Mouse (Mus musculus): ENCODE measurements at regions not wholly inside any gene's neighbourhood (a gene's known extent, or its start where the extent isn't known, plus 50 kb on each side); places are given as distances from the start of the nearest gene placed in this dataset.

DNA sequence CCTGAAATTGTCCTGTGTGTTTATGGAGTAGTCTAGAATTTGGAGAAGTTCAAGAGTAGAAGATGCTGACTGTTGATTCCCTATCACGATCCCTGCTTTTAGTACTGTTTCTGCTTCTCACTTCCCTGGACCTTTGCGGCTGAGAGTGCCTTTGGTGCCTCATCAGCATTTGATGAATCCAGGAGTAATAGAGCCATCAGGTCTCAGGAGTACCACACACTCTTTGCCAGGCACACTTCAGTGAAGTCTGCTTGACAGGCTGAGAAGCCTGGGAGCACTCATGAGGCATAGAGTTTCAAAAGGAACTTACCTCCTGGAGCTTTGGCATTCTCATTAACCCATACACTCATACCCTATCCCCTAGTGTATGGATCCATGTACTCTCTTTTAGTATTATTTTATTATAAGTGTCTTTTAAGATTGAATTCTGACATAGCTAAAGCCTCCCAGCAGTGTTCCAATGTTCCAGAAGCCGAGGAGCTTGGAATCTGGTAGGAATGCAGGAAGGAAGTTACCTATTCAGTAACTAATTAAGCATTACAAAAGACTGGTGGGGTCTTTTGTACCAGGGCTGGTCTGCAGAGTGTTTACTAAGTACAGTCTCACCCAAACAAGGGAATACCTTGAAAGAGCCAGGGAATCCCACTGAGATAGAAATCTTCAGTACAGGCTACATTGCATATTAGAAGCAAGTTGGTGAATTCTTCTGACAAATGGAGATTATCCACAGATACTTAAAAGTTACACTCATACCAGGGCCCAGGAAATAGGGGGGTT, 139.7 kb downstream of the Tex13c3 start:
- peak; percentile 84 for DNase-seq (ENCODE audit: low read depth, low spot score)

DNA sequence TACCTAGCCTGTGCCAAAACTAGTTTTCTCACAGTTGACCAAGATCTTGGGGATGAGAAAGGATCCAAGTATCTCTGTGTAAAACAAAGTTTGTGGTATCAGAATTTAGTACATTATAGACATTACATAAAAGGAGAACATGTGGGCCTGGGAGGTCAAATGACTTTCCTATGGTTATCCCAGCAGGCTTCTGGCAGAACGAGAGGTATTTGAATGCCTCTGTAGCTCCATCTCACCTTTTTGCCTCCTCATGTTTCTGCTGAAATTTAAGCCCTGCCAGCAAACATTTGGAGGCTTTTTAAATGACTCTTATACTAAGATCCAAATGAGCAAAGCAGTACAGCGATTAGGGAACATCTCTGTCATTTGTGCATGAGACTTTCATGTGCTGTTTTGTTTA, 167.8 kb downstream of the Tex13c3 start:
- DNase-seq (ENCODE audit: low read depth, low spot score), result no peak

DNA sequence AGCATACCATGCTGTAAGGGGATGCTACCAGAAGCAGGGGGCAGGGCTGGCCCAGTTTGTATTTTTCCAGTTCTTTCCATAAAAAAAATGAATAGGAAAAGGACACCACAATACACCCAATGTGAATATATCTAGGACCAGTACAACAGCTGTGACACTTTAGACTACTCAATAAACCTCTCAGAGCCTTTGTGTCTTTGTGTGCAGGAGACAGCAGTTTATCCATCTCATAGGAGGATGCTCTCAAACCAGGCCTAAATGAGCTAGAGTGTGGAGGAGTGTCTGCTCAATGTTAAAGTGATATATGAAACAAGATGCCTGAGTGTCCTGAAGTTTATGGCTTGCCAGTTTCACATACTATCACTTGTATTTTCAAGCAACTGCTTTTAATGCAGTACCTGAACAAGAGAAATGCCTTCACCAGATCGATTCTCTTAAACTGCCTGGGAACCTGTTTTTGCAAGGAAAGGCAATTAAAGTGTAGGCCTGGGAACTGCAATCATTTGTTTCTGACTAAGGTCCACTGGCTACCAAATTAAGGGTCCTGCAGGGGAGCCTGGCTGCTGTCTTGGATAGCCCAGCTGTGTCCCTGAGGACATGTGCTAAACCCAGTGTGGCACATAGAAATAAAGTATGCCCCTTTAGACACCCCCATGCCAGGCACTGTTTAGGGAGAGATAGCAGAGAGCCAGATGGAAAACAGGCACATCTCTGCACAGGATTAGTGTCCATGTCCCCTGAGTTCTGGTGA, 169.1 kb downstream of the Tex13c3 start:
- DNase-seq (ENCODE audit: low read depth, low spot score), result no peak

DNA sequence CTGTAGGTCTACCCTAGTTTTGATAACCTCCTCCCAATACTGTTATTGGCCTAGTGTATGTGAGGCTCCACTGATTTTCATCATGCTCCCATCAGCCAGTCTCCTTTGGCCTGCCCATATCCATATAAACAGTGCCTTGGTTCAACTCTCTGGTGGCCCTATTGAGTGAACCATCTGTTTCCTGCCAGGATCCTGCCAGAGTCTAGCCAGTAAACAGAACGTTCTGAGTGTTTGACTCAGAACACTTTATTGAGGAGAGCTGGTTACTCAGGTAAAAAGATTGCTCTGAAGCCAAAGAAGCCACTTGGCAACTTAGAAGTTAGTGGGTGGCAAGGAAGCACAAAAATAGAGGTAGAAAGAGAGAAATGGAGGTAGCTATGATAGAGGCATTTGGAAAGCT, 169.7 kb downstream of the Tex13c3 start:
- no peak for DNase-seq (ENCODE audit: low read depth, low spot score)

DNA sequence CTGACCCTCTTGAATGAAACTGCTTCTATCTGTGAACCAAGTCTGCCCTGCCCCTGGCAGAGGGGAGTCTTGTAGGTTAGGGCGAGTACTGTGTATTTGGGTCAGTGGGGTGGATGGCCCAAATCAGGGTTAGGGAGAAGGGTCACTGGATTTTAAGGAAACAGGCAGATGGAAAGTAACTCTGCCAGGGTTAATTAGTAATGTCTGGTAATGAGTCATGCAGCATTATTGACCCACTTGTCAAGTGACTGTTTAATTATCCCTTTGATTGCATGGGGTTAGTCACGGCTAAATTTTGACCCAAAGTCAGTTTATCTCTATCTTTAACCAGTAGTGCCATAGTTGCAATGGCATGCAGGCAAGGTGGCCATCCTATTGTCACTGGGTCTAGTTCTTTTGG, 192.9 kb downstream of the Tex13c3 start:
- DNase-seq (ENCODE audit: low read depth, low spot score), result no peak

DNA sequence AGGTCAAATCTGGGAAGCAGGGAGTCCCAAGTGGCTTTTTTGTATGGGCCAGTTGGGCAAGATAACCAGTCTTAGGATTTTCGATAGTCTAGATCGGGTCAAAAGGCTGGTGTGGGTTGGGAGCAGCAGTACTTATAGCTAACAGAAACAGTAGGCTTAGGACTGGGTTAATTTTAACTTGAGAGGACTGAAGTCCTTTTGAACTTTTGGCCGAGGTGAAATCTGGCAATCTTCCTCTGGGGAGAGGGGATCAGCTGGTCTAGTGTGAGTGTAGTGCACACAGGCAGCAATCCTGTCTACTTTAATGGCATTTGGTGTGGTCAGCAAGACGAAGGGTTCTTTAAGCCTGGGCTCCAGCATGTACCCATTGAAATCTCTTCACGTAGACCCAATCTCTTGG, 194.7 kb downstream of the Tex13c3 start:
- DNase-seq (ENCODE audit: low read depth, low spot score), result no peak

DNA sequence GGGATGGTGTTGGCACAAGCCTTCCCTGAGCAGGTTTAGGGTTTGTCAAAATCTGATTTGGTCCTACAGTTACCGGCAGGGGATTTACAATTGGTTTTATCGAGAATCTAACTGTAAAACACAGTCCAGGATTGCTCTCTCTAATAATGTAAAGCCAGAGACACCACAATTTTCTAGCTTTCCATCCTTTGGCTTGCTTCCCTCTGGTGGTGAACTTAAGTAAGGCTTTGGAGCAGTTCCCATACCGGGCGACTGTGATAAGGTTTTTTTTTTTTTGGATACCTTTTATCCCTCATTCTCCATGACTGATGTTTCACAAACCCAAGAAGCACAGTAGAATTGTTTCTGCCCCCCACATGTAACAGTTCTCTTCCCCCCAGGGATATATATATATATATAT, 195.3 kb downstream of the Tex13c3 start:
- peak; percentile 17 for DNase-seq (ENCODE audit: low read depth, low spot score)

DNA sequence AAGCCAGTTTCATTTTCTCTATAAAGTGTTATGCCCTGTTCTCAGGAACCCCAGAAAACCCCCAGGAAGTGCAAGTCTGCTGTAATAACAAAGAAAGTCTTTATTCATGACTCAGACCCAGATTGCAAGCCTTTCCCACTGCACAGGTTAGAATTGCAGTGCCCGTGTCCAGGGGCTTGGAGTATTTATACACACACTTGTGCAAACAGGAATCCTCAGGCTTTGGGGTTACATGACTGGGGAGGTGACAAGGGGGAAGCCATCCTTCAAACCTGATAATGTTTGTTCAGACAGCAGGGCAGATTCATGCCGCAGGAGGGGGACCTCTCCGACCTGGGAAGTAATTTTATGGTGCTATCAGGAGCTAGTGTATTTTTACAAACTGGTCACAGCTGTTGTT, 198.0 kb downstream of the Tex13c3 start:
- DNase-seq (ENCODE audit: low read depth, low spot score), result no peak

DNA sequence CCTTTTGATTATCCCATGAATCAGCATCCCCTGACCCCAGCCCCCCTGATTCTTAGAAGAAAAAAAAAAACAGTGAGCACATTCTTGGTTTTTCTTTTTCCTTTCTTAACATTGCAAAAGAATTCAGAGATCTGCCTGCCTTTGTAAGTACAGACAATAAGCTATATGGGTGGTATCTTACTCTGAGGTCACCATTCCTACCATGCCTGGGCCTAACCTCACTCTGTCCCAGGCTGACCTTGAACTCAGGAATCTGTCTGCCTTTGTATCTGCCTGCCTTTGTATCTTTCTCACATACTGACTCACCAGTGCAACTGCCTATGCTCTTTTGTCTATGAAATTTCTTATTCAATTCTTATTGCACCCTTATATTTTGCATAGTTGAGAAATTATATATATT, 216.9 kb downstream of the Tex13c3 start:
- DNase-seq (ENCODE audit: low read depth, low spot score), result peak; percentile 46

DNA sequence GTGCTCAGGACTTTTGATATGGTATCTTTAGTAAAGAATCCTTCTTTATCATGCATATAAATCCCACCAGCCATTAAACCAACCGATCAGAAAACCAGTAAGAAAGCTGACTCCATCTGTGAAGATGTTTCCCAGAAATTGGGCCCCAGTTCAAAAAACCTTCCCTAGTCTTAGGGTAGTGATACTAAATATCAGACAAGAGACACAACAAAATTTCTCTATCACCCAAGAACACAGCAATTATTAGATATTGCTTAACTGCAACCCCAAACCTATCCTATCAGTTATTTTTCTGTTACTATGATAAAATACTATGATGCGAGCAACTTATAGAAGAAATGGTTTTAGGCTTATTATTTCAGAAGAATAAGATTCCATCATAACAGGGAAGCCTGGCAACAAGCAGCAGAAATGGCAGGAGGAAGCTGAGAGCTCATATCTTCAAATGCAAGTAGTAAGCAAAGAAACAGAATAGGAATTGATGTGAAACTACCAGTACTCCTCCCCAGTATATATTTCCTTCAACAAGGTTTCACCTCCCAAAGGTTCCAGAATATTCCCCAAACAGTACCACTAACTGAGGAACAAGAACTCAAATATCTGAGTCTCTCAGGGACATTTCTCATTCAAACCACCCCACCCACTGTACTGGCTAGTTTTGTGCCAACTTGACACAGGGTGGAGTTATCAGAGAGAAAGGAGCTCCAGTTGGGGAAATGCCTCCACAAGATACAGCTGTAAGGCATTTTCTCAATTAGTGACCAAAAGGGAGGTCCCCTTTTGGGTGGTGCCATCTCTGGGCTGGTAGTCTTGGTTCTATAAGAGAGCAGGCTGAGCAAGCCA, 234.1 kb downstream of the Tex13c3 start:
- DNase-seq (ENCODE audit: low read depth, low spot score), result no peak

DNA sequence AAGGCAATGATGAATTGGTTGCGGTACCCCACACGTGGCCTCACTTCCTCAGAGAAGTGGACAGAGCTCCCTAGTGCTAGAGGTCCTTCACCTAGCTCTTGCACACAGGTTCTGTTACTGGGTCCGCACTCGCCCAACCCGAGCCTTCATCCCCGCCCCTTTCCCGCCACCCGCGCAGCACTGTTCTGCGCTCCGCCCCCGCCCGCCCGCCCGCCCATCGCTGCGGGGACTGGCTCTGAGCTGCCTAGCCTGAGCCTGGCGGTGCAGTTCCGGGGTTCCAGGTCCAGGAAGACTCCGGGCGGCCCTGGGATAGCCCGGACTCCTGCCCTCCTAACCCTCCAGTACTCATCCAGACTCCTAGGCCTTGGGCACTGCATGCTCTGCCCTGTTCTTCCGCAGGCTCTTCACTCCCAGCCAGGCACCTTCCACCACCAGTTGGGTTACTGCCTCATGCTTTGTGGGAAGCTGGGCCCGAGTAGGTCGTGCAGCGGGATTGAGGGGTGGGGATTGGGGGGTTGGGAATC, 243.3 kb downstream of the Tex13c3 start:
- peak; percentile 75 for DNase-seq (ENCODE audit: low read depth, low spot score)

DNA sequence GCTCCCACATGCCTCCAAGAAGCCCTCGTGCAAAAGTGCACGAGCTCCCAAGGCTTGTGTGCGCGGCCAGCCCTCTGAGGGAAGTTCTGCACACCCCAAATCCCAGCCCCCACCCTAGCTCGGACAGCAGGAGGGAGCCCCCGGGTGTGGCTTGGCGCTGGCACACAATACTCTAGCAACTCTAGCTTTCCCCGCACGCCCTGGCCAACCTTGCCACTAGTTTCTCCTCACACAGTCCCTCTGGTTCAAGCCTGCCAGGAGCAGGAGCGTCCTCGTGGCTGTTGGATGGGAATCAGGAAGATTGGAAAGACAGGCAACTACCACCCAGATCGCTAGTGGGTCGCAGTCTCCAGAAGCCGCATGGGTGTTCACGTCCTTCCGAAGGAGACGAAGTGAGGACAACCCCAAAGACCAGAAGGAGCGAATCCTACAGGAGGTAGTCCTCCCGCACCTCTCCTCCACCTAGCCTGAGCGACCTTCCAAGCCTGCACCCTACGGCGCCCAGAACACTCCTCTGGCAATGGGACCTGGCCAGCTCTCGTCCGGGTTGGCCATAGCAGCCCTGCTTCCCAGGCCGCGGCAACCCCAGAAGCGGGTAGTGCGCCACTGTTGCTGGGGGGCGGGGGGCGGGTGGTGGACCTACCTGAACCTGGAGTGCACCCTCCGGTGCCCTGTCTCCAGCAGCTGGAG, 243.9 kb downstream of the Tex13c3 start:
- peak; percentile 42 for DNase-seq (ENCODE audit: low read depth, low spot score)

DNA sequence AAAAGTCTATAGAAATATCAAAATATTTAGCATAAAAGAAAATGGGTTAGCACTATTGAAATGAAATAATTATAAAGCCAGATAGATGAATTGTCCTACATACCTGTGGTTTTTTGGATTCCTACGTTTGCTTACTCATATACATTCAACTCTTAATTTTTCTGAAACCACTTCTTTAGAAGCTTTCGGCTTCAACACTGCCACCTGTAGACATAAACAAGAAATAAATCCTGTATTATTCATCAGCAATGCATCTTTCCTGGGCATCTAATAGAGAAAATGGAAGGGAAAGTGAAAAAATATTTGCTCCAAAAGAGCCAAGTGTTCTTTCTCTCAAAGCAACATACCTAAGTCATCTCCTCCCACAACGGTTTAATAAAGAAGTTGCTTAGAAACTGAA, 245.7 kb downstream of the Tex13c3 start:
- no peak for DNase-seq (ENCODE audit: low read depth, low spot score)

DNA sequence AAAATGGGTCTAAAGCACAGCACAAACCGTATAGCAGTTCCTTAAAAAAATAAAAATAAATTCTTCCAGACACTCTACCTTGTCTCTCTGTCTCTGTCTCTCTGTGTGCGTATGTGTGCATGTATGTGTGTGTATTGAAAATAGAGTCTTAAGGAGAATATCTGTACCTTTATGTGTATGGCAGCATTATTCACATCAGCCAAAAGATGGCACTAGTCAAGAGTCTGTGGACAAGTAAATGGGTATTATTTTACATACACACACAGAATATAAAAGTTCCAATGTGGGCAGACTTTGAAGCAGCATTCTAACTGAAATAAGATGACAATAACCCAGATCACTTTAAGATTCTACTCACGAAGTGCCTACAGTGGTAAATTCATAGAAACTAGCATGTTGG, 249.3 kb downstream of the Tex13c3 start:
- DNase-seq (ENCODE audit: low read depth, low spot score), result no peak

DNA sequence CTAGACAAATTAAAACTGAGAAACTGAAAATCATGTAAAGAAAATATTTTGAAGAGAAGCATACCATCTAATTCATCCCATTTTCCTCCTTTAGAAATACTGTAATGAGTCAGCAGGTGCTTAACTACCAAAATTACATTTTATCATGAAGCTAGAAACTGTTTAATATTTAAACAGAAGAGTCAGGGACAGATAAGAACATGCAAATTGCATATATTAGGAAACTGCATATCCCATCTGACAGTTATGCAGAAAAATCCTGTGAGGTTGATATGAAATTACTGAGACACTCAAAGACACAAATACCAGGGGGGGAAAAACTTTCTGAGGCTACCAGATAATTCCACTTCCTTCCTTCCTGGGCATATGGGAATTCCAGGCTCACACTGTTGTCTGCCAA, 257.8 kb downstream of the Tex13c3 start:
- DNase-seq (ENCODE audit: low read depth, low spot score), result no peak

DNA sequence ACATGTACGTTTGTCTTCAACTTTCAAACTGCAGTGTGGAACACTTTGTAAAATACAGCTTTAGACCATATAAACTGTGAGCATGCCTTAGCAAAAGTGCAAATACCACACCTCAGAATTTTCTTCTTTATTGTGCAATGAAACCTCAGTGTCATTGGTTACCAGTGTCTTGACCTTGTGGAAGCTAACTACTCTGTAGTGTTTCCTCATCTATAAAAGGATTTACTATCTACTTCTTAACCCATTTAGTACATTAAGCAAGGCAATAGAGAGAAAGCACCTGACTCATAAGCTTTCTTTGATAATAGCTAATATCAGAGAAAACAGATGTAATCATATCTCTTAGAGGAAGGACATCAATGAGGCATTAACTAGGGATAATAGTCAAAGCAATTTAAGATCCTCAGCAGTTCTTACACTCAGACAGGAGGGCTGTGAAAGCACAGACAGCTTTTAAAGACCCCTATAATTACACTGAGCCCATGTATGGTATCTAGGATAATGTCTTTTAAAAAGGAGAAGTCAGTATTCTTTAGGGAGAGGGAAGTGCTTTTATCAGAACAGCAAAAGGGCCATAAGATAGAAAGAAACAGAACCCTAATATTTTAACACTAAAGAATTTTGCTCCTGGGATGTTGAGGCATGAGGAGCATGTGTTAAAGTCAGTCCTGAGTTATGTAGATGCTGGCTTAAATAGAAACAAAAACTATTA, 260.2 kb downstream of the Tex13c3 start:
- DNase-seq (ENCODE audit: low read depth, low spot score), result no peak

DNA sequence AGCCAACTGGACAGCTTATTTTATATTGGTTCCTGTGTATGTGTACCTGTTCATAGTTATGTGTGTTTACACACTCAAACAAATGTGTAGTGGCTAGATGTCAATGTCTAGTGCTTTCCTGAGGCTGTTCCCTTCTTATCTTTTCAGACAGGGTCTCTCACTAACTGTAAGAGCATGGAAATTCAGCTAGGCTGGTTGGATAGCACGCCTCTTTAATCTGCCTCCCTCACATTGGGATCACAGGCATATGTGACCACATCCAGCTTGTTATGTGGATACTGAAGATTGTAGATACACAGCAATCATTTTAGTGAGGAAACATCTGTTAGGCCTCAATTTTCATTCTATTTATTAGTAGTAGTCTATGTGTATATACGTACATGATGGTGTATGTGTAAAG, 261.4 kb downstream of the Tex13c3 start:
- DNase-seq (ENCODE audit: low read depth, low spot score), result no peak

DNA sequence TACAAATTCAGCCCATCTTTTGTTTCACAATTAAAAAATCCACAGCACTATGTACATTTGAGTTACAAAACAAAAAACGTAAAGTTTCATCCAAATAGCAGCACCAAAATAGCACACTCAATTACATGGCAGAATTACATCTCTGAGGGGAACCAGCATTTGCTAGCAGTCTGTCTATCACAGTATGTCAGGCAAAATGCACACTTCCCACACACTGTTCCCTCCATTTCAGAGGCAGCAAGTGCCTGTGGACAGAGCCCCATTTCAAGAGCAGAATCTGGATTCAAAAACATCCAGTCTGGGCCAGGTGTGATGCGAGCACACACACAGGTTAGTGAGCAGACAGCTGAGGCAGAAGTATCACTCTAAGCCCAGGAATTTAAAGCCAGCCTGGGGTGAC, 261.8 kb downstream of the Tex13c3 start:
- no peak for DNase-seq (ENCODE audit: low read depth, low spot score)

DNA sequence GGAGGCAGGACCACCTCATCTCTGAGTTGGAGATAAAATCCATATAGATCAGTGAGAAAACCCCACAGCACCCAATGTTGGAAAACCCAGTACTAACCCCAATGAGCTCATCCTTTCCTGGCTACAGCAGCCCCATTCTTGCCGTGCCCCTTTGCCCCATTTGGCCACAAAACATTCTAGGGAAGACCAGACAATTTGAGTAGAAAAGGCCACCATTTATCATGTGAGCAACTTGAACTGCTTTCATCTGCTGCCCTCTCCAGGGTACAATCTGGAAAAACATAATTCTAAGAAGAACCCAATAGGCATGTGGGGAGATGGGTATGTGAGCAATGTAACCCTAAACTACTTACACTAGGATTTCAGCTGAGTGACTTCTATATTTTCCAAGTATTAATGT, 274.7 kb downstream of the Tex13c3 start:
- no peak for DNase-seq (ENCODE audit: low read depth, low spot score)

DNA sequence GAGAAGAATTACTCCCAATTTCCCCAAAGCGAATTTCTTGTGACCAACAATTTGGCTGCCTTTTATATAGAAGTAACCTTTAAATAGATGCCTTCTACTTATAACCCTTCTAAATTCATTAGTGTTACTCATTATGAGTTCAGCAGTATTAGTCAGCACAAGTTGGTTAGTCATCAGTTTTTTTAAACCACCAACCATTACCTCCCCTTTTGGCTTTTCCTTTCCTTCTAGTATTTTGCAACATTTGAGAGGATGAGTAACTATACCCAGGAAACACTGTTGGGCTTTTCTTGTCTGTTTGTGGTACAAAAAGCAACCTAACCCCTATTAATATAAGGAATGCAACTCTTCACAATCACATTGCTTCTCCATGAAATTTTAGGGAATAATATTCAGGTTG, 278.6 kb downstream of the Tex13c3 start:
- no peak for DNase-seq (ENCODE audit: low read depth, low spot score)

DNA sequence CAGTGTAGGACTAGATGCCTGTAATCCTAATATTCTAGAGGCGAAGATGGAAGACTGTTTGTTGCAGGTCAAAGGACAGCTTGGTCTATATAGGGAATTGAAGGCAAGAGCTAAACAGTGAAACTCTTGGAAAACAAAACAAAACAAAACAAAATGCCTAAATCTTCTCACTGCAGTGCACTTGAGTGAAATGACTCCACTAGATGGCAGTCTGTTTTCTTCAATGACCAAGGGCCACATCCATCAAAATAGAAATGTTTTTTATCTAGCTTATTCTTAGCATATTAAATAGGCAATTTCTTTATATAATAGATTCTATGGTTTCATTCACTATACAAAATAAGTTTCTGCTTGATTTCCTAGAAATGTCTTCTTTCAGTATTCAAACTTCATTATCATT, 279.7 kb downstream of the Tex13c3 start:
- peak; percentile 4 for DNase-seq (ENCODE audit: low read depth, low spot score)
